Mouse (Mus musculus) stomach, postnatal 0 days (tissue): Measurements from ENCODE around the gene Abcc2. TPM values are rescaled to one million over a fixed set of nuclear protein-coding genes. Genes with fewer than 3 reads are reported as not detected.
A peak's percentile ranks its signal among the peaks of the same experiment; 100 is the strongest.

Experiments
- ATAC-seq: fragments of 200-750 bp; cut with Nextera tagmentation; 2 replicates; pipeline ENCODE4 v1.8.0; 2017; ENCODE audit not compliant: low FRiP score, low TSS enrichment
- DNase-seq: peaks from one replicate; pipeline ENCODE4 v3.0.0-alpha.2; 2016; ENCODE audit warnings: low spot score
- H3K27ac ChIP-seq: fragments of 300-500 bp; sonication (generic); replicated peaks from 2 replicates; pipeline ENCODE4 v1.5.1; 2014; ENCODE audit warnings: mild to moderate bottlenecking, control low read depth
- H3K27me3 ChIP-seq: fragments of 300-500 bp; sonication (generic); 2 replicates; pipeline ENCODE4 v1.6.1; 2014; ENCODE audit warnings: low read length; ENCODE audit not compliant: control insufficient read depth, insufficient read depth
- H3K36me3 ChIP-seq: fragments of 300-500 bp; sonication (generic); 2 replicates; pipeline ENCODE4 v1.6.1; 2014; ENCODE audit warnings: low read length, mixed read lengths; ENCODE audit not compliant: control insufficient read depth, insufficient read depth
- H3K4me1 ChIP-seq: fragments of 300-500 bp; sonication (generic); replicated peaks from 2 replicates; pipeline ENCODE4 v1.6.1; 2014; ENCODE audit warnings: antibody characterized with exemption; ENCODE audit not compliant: control insufficient read depth, insufficient read depth
- H3K4me2 ChIP-seq: fragments of 300-500 bp; sonication (generic); replicated peaks from 2 replicates; pipeline ENCODE4 v1.6.1; 2014; ENCODE audit warnings: low read depth, mild to moderate bottlenecking, control low read depth, moderate library complexity
- H3K4me3 ChIP-seq: fragments of 300-500 bp; sonication (generic); 2 replicates; pipeline ENCODE4 v1.5.1; 2014; ENCODE audit warnings: low read depth, low read length, control low read depth
- H3K9ac ChIP-seq: fragments of 300-500 bp; sonication (generic); 2 replicates; pipeline ENCODE4 v1.6.1; 2014; ENCODE audit warnings: mild to moderate bottlenecking, low read length, control low read depth, mixed read lengths
- H3K9me3 ChIP-seq: fragments of 300-500 bp; sonication (generic); 2 replicates; pipeline ENCODE4 v1.6.1; 2016; ENCODE audit warnings: low read length; ENCODE audit not compliant: control insufficient read depth
- CTCF ChIP-seq: IDR thresholded peaks from 2 replicates; pipeline ENCODE4 v1.5.1; 2016; ENCODE audit warnings: antibody characterized with exemption, low read depth, mild to moderate bottlenecking, moderate library complexity
- EP300 ChIP-seq: optimal IDR thresholded peaks from 2 replicates; pipeline ENCODE3; 2016; ENCODE audit warnings: antibody characterized with exemption
- WGBS: fragments of 180-500 bp; shearing (Covaris S2); extraction: QIAGEN DNeasy Blood & Tissue Kit; methylation state at CpG from one replicate; pipeline ENCODE4 v1.1.7; 2014; 5-methylcytosine and 5-hydroxymethylcytosine counted together
- polyA plus RNA-seq: library from polyadenylated mRNA; unstranded; fragments of >200 nt; fragmentation: Nextera tagmentation; extraction: Ambion mirVana; gene quantifications from 2 replicates; pipeline ENCODE4 v1.2.1, GENCODE M21; 2015

Abcc2 gene
- polyA plus RNA-seq, 1 experiment from 2014 or later: 0.15 TPM

DNA sequence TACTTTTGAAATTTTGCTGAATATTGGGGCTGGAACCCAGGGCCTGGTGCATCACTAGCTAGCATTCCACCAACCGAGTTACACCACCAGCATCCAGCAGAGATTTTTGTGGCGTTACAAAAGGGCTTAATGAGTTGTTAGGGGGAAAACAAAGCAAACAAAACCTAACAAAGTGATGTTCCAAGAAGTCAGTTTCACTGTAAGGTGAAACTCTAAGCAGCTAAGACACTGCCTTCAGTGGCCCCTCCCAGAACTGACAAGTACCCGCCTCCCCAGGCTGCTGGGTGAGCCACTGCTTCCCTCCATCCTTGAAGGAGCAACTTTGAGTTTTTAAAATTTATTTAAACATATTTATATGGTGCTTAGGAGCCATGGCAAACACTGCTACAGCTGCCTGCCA is 98.4 kb downstream of the Abcc2 start:
- H3K36me3 ChIP-seq: no peaks in the 10 kb centered on the region
- no peaks in the 10 kb centered on the region for H3K27me3 ChIP-seq
- H3K9ac ChIP-seq: no peak overlapping the region
- no peak for ATAC-seq
- 12% methylated on average over 3 of the region's 3 CpGs for WGBS
- DNase-seq: no peak
- TF ChIP-seq CTCF: no peak
- H3K4me2 ChIP-seq: peak overlapping the region; percentile 75; the same call in 1 of the 2 replicates
- H3K4me3 ChIP-seq: no peak overlapping the region
- 0 out of 2 replicates have a peak, but pooled peaks cover 4% of the 10 kb centered on the region for H3K4me1 ChIP-seq
- H3K9me3 ChIP-seq: no peaks in the 10 kb centered on the region
- H3K27ac ChIP-seq: 0 out of 2 replicates have a peak overlapping the region, but pooled peaks have one; percentile 53

DNA sequence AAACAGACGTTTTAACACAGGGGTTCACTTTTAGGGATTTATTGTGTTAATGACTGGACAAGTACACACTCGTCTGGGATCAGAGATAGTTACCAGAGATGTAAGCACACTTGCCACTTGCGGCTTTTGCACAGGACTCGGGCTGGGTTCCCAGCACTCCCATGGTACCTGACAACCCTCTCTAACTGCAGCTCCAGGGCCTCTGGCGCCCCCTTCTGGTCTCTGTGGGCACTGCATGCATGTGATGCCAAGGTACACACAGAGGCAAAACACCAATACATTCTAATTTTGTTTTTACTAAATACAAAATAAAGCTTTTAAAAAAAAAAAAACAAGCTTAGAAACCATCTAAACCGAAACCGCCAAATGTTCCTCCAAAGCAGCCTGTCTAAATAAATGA is 99.6 kb downstream of the Abcc2 start:
- Histone ChIP-seq H3K4me2 (no peak overlapping the region), H3K27me3 (no peaks in the 10 kb centered on the region), H3K4me3 (no peak overlapping the region), H3K36me3 (no peaks in the 10 kb centered on the region), H3K9me3 (no peaks in the 10 kb centered on the region), H3K27ac (no peak overlapping the region), H3K9ac (no peak overlapping the region), H3K4me1 (peaks cover 6% of the 10 kb centered on the region; the same call in 1 of the 2 replicates)
- no peak for DNase-seq
- no peak for ATAC-seq
- TF ChIP-seq EP300 (no peak), CTCF (peak; percentile 60)
- WGBS: 77% methylated on average over 7 of the region's 7 CpGs

DNA sequence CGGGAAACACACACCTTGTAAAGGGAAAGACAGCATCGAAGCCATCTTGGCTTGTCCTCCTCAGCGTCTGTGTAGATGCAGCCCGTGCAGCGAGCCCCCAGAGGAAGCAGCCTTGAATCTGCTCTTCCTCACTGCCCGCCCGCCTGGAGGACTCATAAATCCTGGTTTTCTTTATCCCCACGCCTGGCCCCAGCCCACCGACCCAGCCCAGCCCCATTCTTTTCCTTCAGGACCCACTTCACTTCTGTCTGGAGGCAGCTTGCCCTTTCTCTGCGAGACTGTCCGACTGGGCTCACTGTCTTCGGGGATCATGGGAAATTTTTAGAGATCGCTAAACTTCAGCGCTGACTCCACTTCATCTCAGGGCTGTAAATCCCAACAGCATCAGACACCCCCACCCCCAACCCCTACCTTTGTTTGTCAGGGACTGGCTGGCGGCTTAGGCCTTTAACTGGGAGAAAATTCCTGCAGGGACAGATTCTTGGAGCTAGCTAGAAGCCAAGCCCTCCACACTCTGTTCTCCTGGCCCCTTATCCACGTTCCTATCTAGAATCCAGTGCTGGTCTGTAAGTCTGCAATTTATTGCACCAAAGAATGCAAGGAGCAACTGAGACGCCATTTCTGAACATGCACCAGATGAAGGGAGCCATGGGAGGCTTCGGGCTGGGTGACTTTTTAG is 101.0 kb downstream of the Abcc2 start:
- no peaks in the 10 kb centered on the region for H3K27me3 ChIP-seq
- peaks cover 9% of the 10 kb centered on the region for H3K4me1 ChIP-seq
- H3K9me3 ChIP-seq: no peaks in the 10 kb centered on the region
- peak overlapping the region; percentile 65 for H3K27ac ChIP-seq
- H3K36me3 ChIP-seq: no peaks in the 10 kb centered on the region
- no peak for ATAC-seq
- no peak overlapping the region for H3K4me3 ChIP-seq
- H3K4me2 ChIP-seq: peak overlapping the region; percentile 25
- H3K9ac ChIP-seq: peak overlapping the region; percentile 13
- TF ChIP-seq CTCF (no peak), EP300 (no peak)
- DNase-seq: no peak
- WGBS: 24% methylated on average over 18 of the region's 18 CpGs

DNA sequence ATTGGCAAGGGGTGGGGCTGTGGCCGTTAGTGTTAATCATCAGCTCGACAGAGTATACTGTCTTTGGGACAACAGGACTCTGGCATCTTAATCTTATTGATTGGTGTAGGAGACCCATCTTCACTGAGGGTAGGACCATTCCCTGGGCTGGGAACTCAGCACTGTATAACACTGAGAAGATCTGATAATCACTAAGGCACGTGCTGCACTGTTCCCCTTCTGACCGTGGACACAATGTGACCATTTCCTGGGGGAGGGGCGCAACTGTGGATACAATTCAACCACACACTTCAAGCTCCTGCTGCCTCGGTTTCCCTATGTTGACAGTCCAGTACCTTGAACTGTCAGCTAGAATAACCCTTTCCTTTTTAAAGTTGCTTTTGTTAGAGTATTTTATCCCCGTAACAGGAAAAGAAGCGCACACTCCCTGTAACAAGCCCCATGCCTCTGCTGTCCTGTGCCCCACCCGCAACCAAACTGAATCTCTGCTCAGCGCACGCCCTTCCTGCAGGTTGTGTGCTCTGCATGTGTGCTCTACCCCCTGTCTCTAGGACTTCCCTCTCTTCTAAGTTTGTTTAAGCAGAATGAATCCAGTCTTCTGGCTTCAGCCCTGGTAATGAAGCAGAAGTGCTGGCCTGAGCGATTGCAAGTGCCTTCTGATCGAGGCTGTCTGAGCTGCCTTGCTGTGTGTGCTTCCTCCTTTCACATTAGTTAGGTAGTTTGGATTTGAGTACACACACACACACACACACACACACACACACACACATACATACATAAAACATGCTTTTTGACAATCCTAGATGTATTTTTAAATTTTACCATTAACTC is 102.9 kb downstream of the Abcc2 start:
- Histone ChIP-seq H3K27ac (0 out of 2 replicates have a peak overlapping the region, but pooled peaks have one; percentile 5), H3K4me1 (peaks cover 7% of the 10 kb centered on the region), H3K9me3 (no peaks in the 10 kb centered on the region), H3K36me3 (no peaks in the 10 kb centered on the region), H3K4me3 (no peak overlapping the region), H3K27me3 (no peaks in the 10 kb centered on the region), H3K9ac (no peak overlapping the region), H3K4me2 (peak overlapping the region; percentile 31; the same call in 1 of the 2 replicates)
- 46% methylated on average over 13 of the region's 13 CpGs for WGBS
- peak; percentile 48 for DNase-seq
- TF ChIP-seq EP300 (no peak), CTCF (no peak)
- ATAC-seq: peak; percentile 38

DNA sequence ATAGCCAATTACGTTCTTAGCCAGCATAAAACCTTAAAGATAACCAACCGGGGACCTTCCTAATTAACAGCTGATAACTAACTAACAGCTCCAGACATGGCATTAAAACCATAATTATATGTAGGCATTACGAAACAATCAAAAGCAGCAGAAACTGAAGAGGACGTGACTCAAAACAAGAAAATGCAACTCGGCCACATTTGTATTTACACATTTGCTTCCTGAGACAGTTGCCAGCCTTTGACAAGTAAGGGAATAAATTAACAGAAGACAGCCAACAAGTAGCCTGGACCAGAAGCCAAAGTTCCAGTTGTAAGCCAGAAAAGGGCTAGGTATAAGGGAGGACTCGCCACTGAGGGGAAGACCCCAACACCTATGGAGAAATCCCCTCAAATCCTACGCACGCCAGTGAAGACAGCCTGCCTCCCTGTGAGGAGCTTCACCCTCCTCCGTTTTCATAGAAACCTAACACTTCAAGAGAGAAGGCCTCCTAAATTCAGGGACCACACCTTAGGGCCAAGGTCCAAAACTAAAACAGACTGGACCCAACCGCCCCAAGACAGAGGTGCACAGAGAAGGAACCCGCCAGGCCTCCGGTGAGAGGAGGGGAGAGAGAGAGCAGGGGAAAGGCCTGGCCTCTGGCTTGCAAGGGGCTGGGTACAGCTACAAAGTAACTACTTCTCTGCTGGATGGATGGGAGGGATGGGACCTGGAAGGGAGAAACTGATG is 104.5 kb downstream of the Abcc2 start:
- H3K4me2 ChIP-seq: peak overlapping the region; percentile 34
- 0 out of 2 replicates have a peak overlapping the region, but pooled peaks have one; percentile 27 for H3K9ac ChIP-seq
- DNase-seq (no peak), ATAC-seq (no peak)
- no peaks in the 10 kb centered on the region for H3K27me3 ChIP-seq
- H3K27ac ChIP-seq: peak overlapping the region; percentile 56
- no peaks in the 10 kb centered on the region for H3K9me3 ChIP-seq
- H3K36me3 ChIP-seq: no peaks in the 10 kb centered on the region
- TF ChIP-seq EP300 (no peak), CTCF (no peak)
- peak overlapping the region; percentile 22 for H3K4me3 ChIP-seq
- 42% methylated on average over 12 of the region's 12 CpGs for WGBS
- H3K4me1 ChIP-seq: peaks cover 5% of the 10 kb centered on the region
